Mouse (Mus musculus) embryonic facial prominence, embryonic 15.5 days (tissue): Measurements from ENCODE around the gene Emd. TPM values are rescaled to one million over a fixed set of nuclear protein-coding genes. Genes with fewer than 3 reads are reported as not detected.

Source experiments
- ATAC-seq: fragments of 200-750 bp; cut with Nextera tagmentation; 2 replicates; pipeline ENCODE4 v1.8.0; 2017; ENCODE audit warnings: low read depth, moderate TSS enrichment; ENCODE audit not compliant: insufficient number of reproducible peaks, low FRiP score, low TSS enrichment
- H3K27ac ChIP-seq: fragments of 300-500 bp; sonication (generic); replicated peaks from 2 replicates; pipeline ENCODE4 v1.5.1; 2015; ENCODE audit warnings: mild to moderate bottlenecking, inconsistent platforms
- H3K27me3 ChIP-seq: fragments of 300-500 bp; sonication (generic); 2 replicates; pipeline ENCODE4 v1.6.1; 2015; ENCODE audit warnings: inconsistent platforms
- H3K36me3 ChIP-seq: fragments of 300-500 bp; sonication (generic); 2 replicates; pipeline ENCODE4 v1.6.1; 2015; ENCODE audit warnings: mild to moderate bottlenecking, inconsistent platforms
- H3K4me1 ChIP-seq: fragments of 300-500 bp; sonication (generic); 2 replicates; pipeline ENCODE4 v1.6.1; 2015; ENCODE audit warnings: inconsistent platforms
- H3K4me2 ChIP-seq: fragments of 300-500 bp; sonication (generic); replicated peaks from 2 replicates; pipeline ENCODE4 v1.6.1; 2015; ENCODE audit warnings: mild to moderate bottlenecking, inconsistent platforms
- H3K4me3 ChIP-seq: fragments of 300-500 bp; sonication (generic); replicated peaks from 2 replicates; pipeline ENCODE4 v1.5.1; 2015; ENCODE audit warnings: mild to moderate bottlenecking, inconsistent platforms
- H3K9ac ChIP-seq: fragments of 300-500 bp; sonication (generic); 2 replicates; pipeline ENCODE4 v1.6.1; 2015; ENCODE audit warnings: inconsistent platforms
- H3K9me3 ChIP-seq: fragments of 300-500 bp; sonication (generic); replicated peaks from 2 replicates; pipeline ENCODE4 v1.6.1; 2016; ENCODE audit warnings: inconsistent platforms
- WGBS: fragments of 180-500 bp; shearing (Covaris S2); methylation state at CpG from one replicate; pipeline ENCODE4 v1.1.7; 2015; 5-methylcytosine and 5-hydroxymethylcytosine counted together
- polyA plus RNA-seq: library from polyadenylated mRNA; unstranded; fragments of >200 nt; fragmentation: Nextera tagmentation; extraction: Ambion mirVana; gene quantifications from 2 replicates; pipeline ENCODE4 v1.2.1, GENCODE M21; 2015

Emd gene
- polyA plus RNA-seq, 1 experiment from 2014 or later: 28.8 TPM

GRCm38 (mm10) chrX:74245687-74246086 lies 8.8 kb upstream of the Emd start:
- Histone ChIP-seq H3K27ac (peak overlapping the region; percentile 88), H3K4me2 (peak overlapping the region; percentile 51), H3K27me3 (no peaks in the 10 kb centered on the region), H3K36me3 (peaks cover 24% of the 10 kb centered on the region), H3K9me3 (no peaks in the 10 kb centered on the region), H3K9ac (peak overlapping the region; percentile 58), H3K4me3 (peak overlapping the region; percentile 54), H3K4me1 (peaks cover 9% of the 10 kb centered on the region; the same call in 1 of the 2 replicates)
- ATAC-seq: peak; percentile 51; the same call in 1 of the 2 replicates
- 25% methylated on average over 21 of the region's 21 CpGs for WGBS

GRCm38 (mm10) chrX:74246213-74246681 lies 8.2 kb upstream of the Emd start:
- H3K4me3 ChIP-seq: peak overlapping the region; percentile 54
- peak; percentile 89 for ATAC-seq
- 19% methylated on average over 38 of the region's 38 CpGs for WGBS

GRCm38 (mm10) chrX:74246693-74247092 lies 7.8 kb upstream of the Emd start:
- Histone ChIP-seq H3K4me1 (peaks cover 9% of the 10 kb centered on the region; the same call in 1 of the 2 replicates), H3K4me2 (peak overlapping the region; percentile 47), H3K9me3 (no peaks in the 10 kb centered on the region), H3K4me3 (peak overlapping the region; percentile 54), H3K9ac (peak overlapping the region; percentile 35; the same call in 1 of the 2 replicates), H3K36me3 (peaks cover 14% of the 10 kb centered on the region), H3K27me3 (no peaks in the 10 kb centered on the region), H3K27ac (peak overlapping the region; percentile 88)
- peak; percentile 9; the same call in 1 of the 2 replicates for ATAC-seq
- 21% methylated on average over 15 of the region's 15 CpGs for WGBS

More at GRCm38 (mm10) chrX:74246213-74246681, 8.2 kb upstream of the Emd start:
- H3K36me3 ChIP-seq: peaks cover 18% of the 10 kb centered on the region
- H3K9me3 ChIP-seq: no peaks in the 10 kb centered on the region
- H3K4me1 ChIP-seq: peaks cover 9% of the 10 kb centered on the region; the same call in 1 of the 2 replicates
- H3K27me3 ChIP-seq: no peaks in the 10 kb centered on the region
- H3K4me2 ChIP-seq: peak overlapping the region; percentile 51
- peak overlapping the region; percentile 58 for H3K9ac ChIP-seq
- H3K27ac ChIP-seq: peak overlapping the region; percentile 88

- Histone ChIP-seq H3K9ac (no peak overlapping the region), H3K27me3 (no peaks in the 10 kb centered on the region), H3K4me2 (peak overlapping the region; percentile 59), H3K27ac (peak overlapping the region; percentile 72), H3K9me3 (no peaks in the 10 kb centered on the region), H3K4me1 (0 out of 2 replicates have a peak, but pooled peaks cover 9% of the 10 kb centered on the region), H3K4me3 (peak overlapping the region; percentile 46), H3K36me3 (no peaks in the 10 kb centered on the region)
- WGBS: 10% methylated on average over 3 of the region's 3 CpGs
- peak; percentile 35; the same call in 1 of the 2 replicates for ATAC-seq
Observed at GRCm38 (mm10) chrX:74248651-74249050, 5.8 kb upstream of the Emd start.

GRCm38 (mm10) chrX:74249615-74250014 lies 4.9 kb upstream of the Emd start, which contains the start of gene Flna:
TSS of gene Flna (minus strand) at chrX:74249820.
- Histone ChIP-seq H3K4me3 (peak within 1 kb of the TSS; percentile 46), H3K36me3 (no peaks in the 10 kb centered on the region), H3K27ac (peak within 1 kb of the TSS; percentile 72), H3K4me2 (peak within 1 kb of the TSS; percentile 59), H3K9me3 (no peaks in the 10 kb centered on the region), H3K4me1 (0 out of 2 replicates have a peak, but pooled peaks cover 5% of the 10 kb centered on the region), H3K9ac (peak within 1 kb of the TSS; percentile 26; the same call in 1 of the 2 replicates), H3K27me3 (no peaks in the 10 kb centered on the region)
- 15% methylated on average over 38 of the region's 38 CpGs for WGBS
- ATAC-seq: no peak

- Histone ChIP-seq H3K36me3 (peaks cover 10% of the 10 kb centered on the region; the same call in 1 of the 2 replicates), H3K9ac (peak overlapping the region; percentile 59), H3K4me2 (peak overlapping the region; percentile 52), H3K27ac (peak overlapping the region; percentile 93), H3K4me3 (peak overlapping the region; percentile 58), H3K9me3 (no peaks in the 10 kb centered on the region), H3K4me1 (no peaks in the 10 kb centered on the region), H3K27me3 (no peaks in the 10 kb centered on the region)
- no peak; the same call in 1 of the 2 replicates for ATAC-seq
- WGBS: 20% methylated on average over 31 of the region's 31 CpGs
Observed at GRCm38 (mm10) chrX:74254888-74255565, 540 bp downstream of the Emd start.

- H3K4me3 ChIP-seq: no peak overlapping the region
- no peak overlapping the region for H3K9ac ChIP-seq
- no peak overlapping the region for H3K4me2 ChIP-seq
- H3K27me3 ChIP-seq: no peaks in the 10 kb centered on the region
- 89% methylated on average over 3 of the region's 3 CpGs for WGBS
- no peaks in the 10 kb centered on the region for H3K9me3 ChIP-seq
- H3K36me3 ChIP-seq: peaks cover 13% of the 10 kb centered on the region; the same call in 1 of the 2 replicates
- H3K4me1 ChIP-seq: no peaks in the 10 kb centered on the region
- H3K27ac ChIP-seq: no peak overlapping the region
- ATAC-seq: no peak
Observed at GRCm38 (mm10) chrX:74257746-74258145, 3.3 kb downstream of the Emd start.

- Histone ChIP-seq H3K9ac (peak overlapping the region; percentile 31; the same call in 1 of the 2 replicates), H3K36me3 (0 out of 2 replicates have a peak, but pooled peaks cover 5% of the 10 kb centered on the region), H3K27me3 (no peaks in the 10 kb centered on the region), H3K27ac (peak overlapping the region; percentile 97), H3K4me1 (no peaks in the 10 kb centered on the region), H3K4me2 (peak overlapping the region; percentile 44), H3K4me3 (peak overlapping the region; percentile 57), H3K9me3 (no peaks in the 10 kb centered on the region)
- peak; percentile 39; the same call in 1 of the 2 replicates for ATAC-seq
- 23% methylated on average over 3 of the region's 3 CpGs for WGBS
Observed at GRCm38 (mm10) chrX:74269736-74270061, 15.2 kb downstream of the Emd start.

- H3K9me3 ChIP-seq: no peaks in the 10 kb centered on the region
- peak within 1 kb of the TSS; percentile 97 for H3K27ac ChIP-seq
- peak; percentile 95 for ATAC-seq
- no peaks in the 10 kb centered on the region for H3K27me3 ChIP-seq
- H3K4me2 ChIP-seq: peak within 1 kb of the TSS; percentile 44
- no peaks in the 10 kb centered on the region for H3K4me1 ChIP-seq
- H3K4me3 ChIP-seq: peak within 1 kb of the TSS; percentile 57
- WGBS: 17% methylated on average over 42 of the region's 42 CpGs
- peak within 1 kb of the TSS; percentile 63 for H3K9ac ChIP-seq
- H3K36me3 ChIP-seq: 0 out of 2 replicates have a peak, but pooled peaks cover 5% of the 10 kb centered on the region
Observed at GRCm38 (mm10) chrX:74270062-74270901, 15.8 kb downstream of the Emd start, which contains the start of gene Rpl10. TSS of gene Rpl10 (plus strand) at chrX:74270812.

GRCm38 (mm10) chrX:74270902-74271551 lies 16.5 kb downstream of the Emd start:
- ATAC-seq: no peak
- Histone ChIP-seq H3K36me3 (0 out of 2 replicates have a peak, but pooled peaks cover 5% of the 10 kb centered on the region), H3K4me1 (no peaks in the 10 kb centered on the region), H3K9ac (peak overlapping the region; percentile 63), H3K4me3 (peak overlapping the region; percentile 57), H3K27ac (peak overlapping the region; percentile 87), H3K4me2 (peak overlapping the region; percentile 44), H3K9me3 (no peaks in the 10 kb centered on the region), H3K27me3 (no peaks in the 10 kb centered on the region)
- 22% methylated on average over 27 of the region's 27 CpGs for WGBS
